Mouse (Mus musculus) spleen, adult 12 weeks (tissue): ENCODE results near the gene Asb2.

ENCODE experiments used
- DNase-seq: peaks from one replicate; pipeline ENCODE4 v3.0.0; 2022; ENCODE audit warnings: low spot score

The Asb2 gene

DNA sequence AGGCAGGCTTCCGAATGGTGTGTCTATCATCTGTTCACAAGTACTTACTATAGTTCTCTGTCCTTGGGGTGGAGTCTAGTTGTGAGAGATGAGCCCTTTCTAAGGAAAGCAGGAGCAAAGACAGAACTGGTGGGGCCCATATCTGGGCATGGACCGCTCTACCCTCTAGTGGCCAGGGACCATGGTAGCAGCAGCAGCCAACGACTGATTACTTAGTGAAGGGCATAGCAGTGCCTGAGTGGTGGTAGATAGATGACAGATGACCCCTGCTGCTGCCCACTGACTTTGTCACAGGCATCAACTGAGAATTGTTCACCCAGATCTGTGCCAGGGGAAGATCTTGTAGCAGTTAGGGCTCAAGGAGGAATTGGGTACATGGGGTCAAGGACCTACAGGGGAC, 33.0 kb downstream of the Asb2 start:
- no peak for DNase-seq

DNA sequence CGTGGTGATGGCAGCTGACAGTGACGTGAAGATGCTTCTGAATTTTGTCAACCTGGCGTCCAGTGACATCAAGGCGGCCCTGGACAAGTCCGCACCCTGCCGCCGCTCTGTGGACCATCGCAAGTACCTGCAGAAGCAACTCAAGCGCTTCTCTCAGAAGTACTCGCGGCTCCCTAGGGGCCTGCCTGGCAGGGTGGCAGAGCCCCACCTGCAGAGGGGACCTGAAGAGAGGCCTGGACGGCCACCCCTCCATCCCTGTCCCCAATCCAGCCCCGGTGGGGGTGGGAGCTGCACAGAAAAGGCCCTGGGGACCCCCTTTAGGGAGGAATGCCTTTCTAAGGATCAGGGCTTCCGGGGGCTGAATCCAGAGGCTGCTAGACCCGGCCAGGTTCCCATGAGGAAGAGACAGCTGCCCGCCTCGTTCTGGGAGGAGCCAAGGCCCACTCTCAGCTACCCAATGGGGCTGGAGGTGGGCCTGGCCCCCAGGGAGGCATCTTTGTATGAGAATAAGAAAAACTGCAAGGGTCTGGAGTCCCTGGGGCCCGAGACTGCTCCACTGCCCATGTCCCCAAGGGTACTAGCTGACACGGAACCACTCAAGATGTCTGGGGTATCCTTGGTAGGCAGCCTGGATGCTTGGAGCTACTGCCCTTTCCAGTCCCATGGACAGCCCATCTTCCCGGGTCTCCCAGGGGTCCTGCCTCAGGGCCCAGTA, 39.8 kb downstream of the Asb2 start:
- no peak for DNase-seq

DNA sequence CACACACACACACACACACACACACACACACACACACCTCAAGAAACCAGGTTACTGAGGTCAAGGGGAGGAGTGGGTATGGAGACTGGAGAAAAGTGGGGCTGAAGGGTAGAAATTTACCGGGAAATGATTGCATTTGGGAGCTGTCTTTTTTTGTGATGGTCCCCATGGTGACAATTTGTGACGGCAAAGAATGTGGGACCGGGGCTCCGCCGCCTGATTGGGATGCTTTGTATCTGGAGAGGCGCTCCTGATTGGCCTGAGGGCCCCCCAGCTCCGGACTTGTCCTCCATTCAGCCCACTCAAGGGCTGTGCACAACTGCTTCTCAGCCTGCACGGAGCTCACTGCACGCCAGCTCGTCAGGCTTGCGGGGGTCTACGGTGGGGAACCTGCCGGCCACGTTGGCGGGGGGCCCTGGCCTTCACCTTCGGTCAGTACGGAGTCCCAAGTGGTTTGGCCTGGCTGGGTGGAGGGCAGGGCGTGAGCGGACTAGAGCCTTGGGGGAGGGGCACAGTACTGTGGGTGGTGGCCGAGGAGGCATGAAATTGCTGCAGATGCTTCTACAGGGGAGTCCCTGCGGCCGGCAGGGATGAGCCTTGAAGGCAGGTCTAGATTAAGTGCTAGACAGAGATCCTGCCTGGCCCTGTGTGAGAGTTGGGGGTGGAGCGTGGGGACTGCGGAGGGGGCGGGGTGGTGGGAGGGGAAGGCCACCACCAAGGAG, 41.0 kb downstream of the Asb2 start:
- no peak for DNase-seq

DNA sequence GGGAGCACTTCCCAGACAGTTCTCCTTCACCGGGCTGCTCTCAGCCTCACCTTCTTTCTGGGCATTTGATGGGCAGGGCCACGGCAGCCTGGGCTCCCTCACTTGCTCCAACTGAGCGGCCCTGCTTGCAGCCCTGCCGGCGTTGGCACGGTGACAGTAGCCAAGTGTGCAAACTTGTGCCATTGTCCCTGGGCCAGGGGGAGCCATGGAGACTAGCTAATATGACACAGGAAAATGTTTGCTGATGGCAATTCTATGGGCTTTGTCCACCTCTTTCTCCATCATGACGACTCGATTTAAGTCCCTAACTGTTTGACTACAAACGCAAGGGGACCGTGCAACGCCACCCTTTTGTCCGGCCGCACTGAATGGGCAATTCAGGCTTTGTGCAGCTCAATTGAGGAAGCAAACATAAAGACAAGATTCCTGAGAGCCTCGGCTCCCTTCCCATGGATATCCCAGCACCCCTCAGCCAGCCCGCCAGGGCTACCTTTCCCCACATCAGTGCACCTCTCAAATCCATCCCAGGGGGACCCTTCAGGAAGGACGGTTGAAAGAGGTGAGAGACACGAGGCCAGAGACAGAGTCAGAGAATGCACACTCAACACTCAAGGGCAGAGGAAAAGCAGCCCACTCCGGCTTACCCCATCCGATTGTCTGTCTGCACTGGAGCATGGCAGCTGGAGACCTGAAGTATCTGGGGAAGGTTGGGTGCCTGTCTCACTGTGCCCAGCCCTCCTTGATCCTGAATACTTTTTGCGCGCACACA, 41.7 kb downstream of the Asb2 start:
- DNase-seq, result no peak

DNA sequence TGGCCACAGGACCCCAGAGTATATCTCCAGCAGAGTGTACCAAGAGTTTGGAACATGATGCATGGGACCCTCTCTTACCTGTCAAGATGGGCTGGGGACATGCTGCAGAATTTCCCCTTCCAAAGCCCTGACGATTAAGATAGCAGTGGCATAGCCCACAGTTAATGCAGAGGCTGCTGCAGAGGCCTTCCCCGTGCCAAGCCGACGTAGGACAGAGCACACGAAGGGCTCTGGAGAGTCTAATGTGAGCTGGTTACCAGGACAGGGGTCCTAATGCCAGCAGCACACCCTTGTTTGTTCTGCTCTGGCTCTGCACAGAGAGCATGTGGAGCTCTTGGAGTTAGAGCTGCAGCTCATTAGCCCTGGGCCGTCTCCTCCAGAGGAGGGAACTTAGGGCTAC, 42.5 kb downstream of the Asb2 start:
- DNase-seq, result no peak

DNA sequence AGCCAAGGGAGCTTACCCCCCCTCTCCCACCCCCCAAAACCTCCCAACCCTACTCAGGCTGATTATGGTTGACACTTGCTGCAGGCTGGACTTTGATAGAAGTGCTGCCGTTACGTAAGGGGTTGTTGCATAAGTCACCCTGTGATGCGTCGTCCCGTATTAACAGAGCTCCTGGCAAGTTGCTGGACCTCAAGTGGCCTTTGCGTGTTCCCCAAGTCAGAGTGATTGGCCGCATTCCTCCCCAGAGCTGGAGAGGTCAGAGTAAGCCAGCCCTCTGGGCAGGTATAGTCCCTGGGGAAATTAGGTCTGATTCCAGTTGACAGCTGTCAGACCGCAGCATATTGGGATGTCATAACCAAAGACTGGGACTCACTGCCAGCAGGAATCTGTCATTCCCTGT, 43.9 kb downstream of the Asb2 start:
- no peak for DNase-seq

DNA sequence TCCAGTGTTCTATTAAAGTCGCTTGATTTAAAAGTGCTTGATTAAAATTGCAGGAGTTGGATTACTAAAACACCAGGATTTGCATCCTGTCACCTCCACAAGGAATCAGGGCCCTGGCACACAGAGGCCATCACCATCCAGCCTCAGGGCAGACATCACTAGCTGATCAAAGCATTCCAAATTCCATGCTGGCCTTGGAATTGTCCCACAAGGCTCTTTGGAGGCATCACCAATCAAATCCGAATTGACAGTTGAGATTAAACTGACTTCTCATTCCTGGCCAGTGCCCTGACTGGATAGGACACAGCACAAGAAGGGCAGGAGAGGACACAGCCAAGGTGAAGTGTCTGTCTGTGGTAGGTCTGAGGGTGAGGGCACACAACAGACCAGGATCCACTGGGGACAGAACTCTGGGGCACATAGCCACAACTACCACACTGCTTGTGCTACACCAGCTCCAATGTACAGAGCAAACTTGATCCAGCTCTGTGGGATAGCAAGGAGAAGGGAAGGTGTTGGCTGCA, 45.0 kb downstream of the Asb2 start, which contains the start of gene Fam181a:
Fam181a (plus strand) TSS at position 232 of the 524 bp plus-strand sequence.
- DNase-seq, result no peak

DNA sequence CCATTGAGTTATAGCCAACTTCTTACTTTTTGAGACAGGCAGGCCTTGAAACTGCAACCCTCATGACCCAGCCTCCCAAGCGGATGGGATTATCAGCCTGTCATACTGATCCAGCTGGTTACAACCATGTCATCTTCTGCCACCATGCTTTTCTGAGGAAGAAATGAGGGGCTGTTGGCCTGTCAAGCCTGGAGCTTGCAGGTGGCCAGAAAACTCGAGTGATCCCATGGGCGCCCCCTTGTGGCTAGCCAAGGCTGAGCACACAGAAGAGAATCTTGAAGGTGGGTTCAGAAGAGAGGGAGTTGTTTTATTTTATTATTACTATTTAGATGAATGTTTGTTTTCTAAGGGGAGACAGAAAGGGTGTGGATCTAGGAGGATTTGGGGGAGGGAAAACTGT, 49.1 kb downstream of the Asb2 start:
- DNase-seq, result no peak

DNA sequence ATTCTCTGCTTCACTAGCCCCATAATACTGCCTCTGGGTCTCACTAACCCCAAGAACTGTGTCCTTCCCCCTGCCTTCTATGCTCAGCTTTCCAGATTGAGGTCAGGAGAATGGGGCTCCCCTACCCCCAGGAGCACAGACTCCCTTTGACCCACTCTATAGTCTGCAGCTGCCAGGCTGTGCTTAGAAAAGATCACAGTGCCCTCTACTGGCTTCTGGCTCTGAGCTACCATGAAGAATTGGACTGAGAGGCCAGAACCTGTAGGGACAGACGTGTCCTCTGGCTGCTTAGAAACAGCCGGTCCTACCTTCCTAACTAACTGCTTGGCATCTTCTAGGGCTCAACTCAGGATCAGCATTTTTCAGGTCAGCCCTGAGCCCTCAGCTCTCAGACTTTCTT, 49.6 kb downstream of the Asb2 start:
- no peak for DNase-seq

DNA sequence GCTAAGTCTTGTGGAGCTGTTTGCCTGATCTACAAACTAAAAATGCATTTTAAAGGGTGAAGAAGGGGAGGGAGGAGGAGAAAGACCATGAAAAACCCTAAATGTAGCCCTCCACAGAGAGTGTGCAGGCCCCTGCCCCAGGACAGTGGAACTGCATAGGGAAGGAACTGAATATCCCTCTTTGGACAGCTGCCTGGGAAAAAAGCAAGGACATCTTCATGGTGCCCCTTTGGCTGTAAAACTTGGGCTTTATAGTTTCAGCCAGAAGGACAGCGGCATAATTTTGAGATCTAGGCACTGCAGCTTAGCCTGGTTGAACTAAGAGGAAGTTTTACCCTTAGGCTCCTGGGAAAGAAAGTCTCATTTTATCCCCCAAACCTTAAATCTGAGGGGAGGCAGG, 52.8 kb downstream of the Asb2 start:
- DNase-seq, result no peak

DNA sequence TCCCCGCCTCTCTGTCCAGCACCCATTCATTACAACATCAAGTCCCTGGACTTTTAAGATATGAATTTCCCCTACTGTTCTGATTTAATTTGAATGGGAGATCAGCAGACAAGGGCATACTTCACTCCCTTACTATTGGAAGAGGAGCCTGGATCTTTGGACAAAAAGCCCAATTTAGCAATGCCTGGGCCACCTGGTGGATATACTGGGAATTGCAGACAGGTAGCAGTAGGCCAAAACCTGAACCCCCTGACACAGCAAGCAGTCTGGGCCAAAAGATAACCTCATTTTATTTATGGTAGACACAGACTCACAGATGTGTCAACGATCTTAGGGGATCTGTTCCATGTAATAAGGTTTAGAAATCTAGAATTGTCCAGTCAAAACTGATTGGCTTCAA, 54.2 kb downstream of the Asb2 start:
- DNase-seq, result no peak

DNA sequence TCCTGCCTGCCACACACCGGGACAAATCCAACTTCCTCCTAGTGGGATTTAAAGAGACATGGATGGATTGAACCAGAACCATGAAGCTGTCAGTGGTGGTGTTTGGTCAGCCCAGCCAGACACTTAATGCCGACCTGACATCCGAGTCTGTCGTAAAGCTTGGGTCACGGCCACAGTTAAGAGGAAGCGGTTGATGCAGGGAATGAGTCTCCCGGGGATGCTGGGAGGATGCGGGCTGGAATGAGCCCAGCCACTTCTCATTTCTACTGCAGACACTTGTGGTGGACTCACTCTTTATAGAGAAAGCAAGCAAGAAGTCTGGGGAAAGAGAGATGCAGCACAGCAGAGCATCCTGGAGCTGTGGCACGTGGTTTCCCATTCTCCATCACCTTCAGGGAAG, 55.3 kb downstream of the Asb2 start:
- DNase-seq, result no peak

DNA sequence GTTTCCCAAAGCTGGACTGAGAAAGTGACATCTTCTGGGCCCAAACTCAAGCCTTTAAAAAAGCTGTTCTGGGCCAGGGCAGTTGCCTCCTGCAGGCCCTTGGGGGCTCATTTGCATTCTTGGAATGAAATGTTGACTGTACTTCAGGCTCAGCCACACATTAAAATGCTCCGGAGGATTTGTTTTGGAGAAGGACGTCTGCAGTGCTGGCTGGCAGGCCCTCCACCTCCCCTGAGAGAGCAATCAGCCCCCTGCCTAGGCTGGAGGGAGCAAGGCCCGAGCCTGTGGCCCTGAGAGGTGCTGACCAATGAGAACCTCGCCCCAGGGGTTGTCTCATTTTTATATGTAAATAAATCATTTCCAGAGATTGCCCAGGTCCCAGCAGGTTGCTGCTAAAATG, 59.5 kb downstream of the Asb2 start:
- DNase-seq, result no peak

DNA sequence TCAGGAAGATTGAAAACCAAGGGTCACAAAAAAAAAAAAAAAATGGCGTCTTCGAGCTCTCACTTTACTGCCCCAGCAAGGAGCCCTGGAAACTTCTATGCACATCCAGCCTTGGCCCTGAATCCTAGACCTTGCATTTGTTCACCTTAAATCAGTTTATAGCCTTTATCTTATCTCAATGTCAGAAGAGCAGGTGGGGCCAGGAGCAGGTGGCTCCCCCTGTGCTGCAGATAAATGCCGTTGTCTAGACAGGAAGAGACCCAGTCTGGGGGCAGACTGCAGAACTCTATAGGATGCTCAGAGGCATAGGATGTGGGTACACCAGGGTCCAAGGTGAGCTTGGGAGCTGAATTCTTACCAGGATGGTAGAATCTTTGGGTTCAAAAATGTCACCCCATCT, 63.4 kb downstream of the Asb2 start:
- DNase-seq, result no peak

DNA sequence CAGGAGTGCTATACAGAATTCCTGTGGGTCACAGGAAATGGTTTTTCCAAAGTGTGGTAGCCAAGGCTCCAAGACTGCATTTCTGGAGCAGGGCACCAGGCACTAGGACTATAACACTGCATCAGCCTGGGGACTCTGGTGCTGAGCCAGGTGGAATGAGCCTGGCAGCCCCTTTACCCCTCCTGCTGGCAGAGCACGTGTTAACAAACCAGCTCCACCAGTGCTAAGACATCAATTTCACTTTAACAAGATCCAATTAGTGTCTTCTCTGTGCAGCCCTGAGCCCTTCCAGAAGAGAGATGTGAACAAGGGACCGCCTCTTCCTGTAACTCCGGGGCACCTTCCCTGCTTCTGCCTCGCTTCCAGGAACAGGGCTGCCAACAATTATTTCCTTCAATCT, 68.5 kb downstream of the Asb2 start:
- DNase-seq, result no peak

DNA sequence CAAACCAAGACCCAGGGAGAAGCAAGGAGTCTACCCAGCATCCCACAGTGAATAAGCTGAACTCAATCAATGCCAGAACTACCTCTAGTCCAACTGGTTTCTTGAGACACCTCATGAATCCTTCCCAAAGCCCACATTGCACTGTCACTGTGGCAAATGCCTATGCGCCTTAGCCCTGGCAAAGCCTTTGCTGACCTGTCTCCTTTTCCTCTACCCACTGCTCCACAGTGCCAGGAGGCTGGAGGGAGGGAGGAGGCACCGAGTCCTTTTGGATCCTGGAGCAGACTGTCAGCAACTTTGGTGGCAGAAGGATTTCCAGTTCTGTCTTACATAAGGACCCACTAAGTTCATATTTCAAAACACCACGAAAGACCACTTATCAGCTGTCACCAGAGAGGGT, 72.4 kb downstream of the Asb2 start:
- no peak for DNase-seq

DNA sequence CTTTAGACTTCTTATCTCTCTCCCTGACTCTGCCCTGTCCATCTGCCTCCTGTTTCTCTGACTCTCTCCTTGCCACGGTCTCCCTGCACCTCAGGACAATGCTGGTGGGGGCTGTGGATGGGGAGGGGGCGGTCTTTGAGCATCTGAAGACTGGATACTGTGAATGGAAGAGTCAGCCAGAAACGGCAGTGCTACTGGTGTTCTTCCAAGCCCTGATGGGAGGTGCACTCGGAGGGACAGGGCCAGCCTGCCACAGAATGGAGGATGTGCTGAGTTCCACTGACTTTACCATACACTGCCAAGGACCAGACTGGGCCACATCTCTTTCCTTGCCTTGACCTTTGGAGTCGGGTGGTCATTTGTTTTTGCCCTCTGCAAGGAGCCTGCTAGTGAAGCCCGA, 72.9 kb downstream of the Asb2 start:
- no peak for DNase-seq

DNA sequence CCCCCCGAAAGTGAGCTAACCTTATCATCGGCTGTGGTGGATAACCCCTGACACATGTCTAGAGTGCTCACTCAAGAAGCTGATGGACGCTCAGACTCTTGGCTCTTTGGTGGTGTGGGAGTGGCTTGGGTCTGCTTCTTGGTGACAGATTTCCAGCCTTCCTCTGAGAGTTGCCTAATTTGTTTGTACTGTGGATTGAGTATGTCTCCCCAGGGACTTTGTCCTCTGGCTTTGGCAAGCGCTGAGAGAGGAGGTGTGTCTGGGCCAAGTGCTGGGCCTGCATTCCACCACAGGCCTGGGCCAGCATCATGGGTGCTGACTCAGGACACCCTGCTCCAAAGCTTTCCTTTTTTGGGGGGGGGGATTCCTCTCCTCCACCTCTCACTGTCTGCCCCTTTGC, 73.9 kb downstream of the Asb2 start:
- no peak for DNase-seq

DNA sequence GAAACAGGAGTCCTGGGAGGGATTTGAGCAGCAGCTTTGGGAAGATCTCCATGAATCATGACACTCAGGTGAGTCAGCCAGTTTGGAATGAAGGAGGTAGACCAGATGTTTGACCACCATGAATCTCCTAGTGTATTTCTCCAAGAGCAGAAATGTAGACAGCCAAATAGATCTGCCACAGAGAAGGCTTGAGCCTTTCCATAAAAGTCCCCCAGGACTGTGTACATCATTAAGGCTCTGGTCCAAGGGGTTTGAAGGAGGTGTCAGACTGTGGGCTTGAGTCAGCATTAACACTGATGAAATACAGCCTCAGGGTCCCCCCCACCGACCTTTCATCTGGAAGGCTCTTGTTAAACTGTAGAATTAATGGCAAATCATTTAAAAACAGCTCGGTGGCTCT, 74.3 kb downstream of the Asb2 start:
- DNase-seq, result no peak

DNA sequence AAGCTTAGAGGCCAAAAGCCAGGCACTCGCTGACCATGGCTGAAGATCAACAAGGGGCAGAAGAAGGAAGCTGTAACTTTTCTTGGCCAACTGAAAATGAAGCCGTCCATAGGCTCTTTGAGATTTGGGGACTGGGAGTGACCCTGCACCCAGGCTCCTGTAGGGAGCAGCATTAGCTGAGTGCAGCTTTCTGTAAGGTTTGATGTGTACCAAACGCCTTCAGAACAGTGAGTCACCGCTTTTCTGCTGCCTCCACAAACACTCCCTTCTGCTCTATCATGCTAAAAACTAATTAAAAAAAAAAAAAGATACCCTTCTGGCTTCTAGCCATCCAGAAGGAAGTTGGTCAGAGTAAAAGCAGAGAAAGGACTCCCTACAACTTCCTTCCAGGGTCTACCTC, 79.4 kb downstream of the Asb2 start:
- DNase-seq, result no peak

DNA sequence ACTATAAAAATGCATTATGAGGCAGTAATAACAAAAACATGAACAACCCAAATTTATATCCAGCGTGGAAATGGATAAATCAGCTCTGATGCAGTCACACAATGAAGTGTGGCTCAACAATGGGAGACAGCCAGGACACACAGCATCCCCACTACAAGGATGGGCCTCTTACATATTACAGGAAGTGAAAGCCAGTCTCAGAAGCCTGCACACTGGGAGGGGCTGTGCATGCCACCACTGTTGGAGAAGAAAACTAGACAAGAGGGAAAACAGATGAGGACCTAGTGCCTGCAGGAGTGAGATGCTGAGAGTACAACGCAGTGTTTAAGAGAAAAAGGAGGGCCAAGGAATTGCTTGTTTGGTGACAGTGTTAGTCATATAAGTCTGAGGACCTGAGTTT, 82.1 kb downstream of the Asb2 start:
- no peak for DNase-seq

DNA sequence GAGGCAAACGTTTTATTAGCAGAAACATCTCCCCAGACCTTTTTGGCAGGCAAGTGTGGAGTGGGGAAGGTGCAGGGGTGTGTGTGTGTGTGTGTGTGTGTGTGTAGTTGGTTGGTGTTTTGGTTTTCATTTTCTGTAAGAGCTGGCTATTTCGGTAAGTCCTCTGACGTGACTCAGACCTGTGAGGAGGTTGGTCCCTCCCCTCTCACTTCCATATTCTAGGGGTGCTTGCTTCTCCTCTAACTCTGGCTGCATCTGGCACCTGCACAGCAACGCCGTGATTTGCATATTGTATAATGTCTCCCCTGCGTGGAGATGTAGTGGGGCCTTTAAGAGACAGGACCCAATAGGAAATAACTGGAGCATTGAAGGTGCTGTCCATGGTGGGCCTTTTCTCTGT, 82.8 kb downstream of the Asb2 start:
- no peak for DNase-seq

DNA sequence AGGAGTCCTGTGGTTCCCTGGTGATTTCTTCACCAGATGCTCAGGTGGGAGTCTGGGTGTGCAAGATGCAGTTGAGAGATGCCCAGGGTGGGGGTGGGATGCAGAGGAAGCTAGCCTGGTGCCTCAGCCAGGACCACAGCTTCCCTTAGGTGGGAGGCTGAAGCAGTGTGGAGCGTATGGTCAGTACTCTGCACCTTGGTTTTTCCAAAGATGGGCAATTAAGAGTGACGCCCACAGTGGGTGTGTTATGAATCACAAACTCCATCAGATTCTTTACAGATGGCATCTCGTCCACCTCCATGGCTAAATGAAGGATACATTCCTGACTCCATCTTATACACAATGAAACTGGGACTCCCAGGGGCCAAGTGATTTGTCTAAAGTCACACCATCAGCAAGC, 83.6 kb downstream of the Asb2 start:
- no peak for DNase-seq
